Comparison of ENCODE assay signal across 8 mouse cellular contexts in genomic region chr14:69503174-69503573, GRCm38 (mm10). TPM values are rescaled to one million over a fixed set of nuclear protein-coding genes. Genes with fewer than 3 reads are reported as not detected.
A peak's percentile ranks its signal among the peaks of the same experiment; 100 is the strongest.
DNase-seq lines count a peak whose midpoint lies in the region; ATAC-seq and TF ChIP-seq lines count a peak whose summit lies in the region.
"Not testable (repeated sequence)": the region's sequence is repeated elsewhere in the genome, so short reads cannot be mapped to it uniquely, and the experiment has no call there.

Gene Gm16867, minus strand, starts transcription at chr14:69503362.

- no CpG with 5 or more reads among the region's 29 CpGs for WGBS in heart, embryonic 13.5 days
- no CpG with 5 or more reads among the region's 29 CpGs for WGBS in hindbrain, postnatal 0 days
- no CpG with 5 or more reads among the region's 29 CpGs for WGBS in liver, embryonic 16.5 days (ENCODE audit: insufficient replicate concordance)
- no CpG with 5 or more reads among the region's 29 CpGs for WGBS in midbrain, embryonic 14.5 days
- no CpG with 5 or more reads among the region's 29 CpGs for WGBS in spleen, adult 2 months

- H3K4me3 ChIP-seq in heart, embryonic 13.5 days; hindbrain, postnatal 0 days (ENCODE audit: low read length); liver, embryonic 16.5 days (ENCODE audit: low read depth, low read length); midbrain, embryonic 14.5 days (replicated peaks; ENCODE audit: low read depth, low read length); spleen, adult 2 months (ENCODE audit: extremely low read depth, insufficient read depth, insufficient read length): not testable (repeated sequence)

- not testable (repeated sequence) for H3K9ac ChIP-seq in heart, embryonic 13.5 days; hindbrain, postnatal 0 days (replicated peaks; ENCODE audit: low read length); liver, embryonic 16.5 days (ENCODE audit: low read depth, low read length); midbrain, embryonic 14.5 days (replicated peaks; ENCODE audit: low read length)

- H3K27me3 ChIP-seq in heart, embryonic 13.5 days (replicated peaks); hindbrain, postnatal 0 days (ENCODE audit: insufficient read depth, low read length); liver, embryonic 16.5 days (ENCODE audit: control insufficient read depth, insufficient read depth, low read depth, low read length); midbrain, embryonic 14.5 days (ENCODE audit: control insufficient read depth, insufficient read depth, low read length); spleen, adult 2 months (ENCODE audit: control insufficient read depth, insufficient read depth, low read length): not testable (repeated sequence)

- not testable (repeated sequence) for H3K4me2 ChIP-seq in heart, embryonic 13.5 days; hindbrain, postnatal 0 days (ENCODE audit: low read depth, low read length); liver, embryonic 16.5 days (ENCODE audit: low read depth, low read length); midbrain, embryonic 14.5 days (ENCODE audit: low read length)

- TF ChIP-seq POLR2A in spleen, adult 2 months (IDR thresholded peaks at IDR 0.05; ENCODE audit: low read depth, low read length) = not testable (repeated sequence)

- not testable (repeated sequence) for H3K4me1 ChIP-seq in heart, embryonic 13.5 days; hindbrain, postnatal 0 days (ENCODE audit: insufficient read depth, low read length); liver, embryonic 16.5 days (ENCODE audit: control insufficient read depth, low read depth, low read length); midbrain, embryonic 14.5 days (ENCODE audit: control insufficient read depth, insufficient read depth, low read length); spleen, adult 2 months (ENCODE audit: control insufficient read depth, insufficient read depth, insufficient read length)

- intact Hi-C loops in left cerebral cortex, postnatal 14 days (cut with DNase I) = not testable (repeated sequence)

- not testable (repeated sequence) for H3K9me3 ChIP-seq in heart, embryonic 13.5 days; hindbrain, postnatal 0 days (ENCODE audit: low read length); liver, embryonic 16.5 days (replicated peaks; ENCODE audit: control insufficient read depth, low read length); midbrain, embryonic 14.5 days (ENCODE audit: control insufficient read depth, low read length)

- H3K36me3 ChIP-seq in heart, embryonic 13.5 days; hindbrain, postnatal 0 days (ENCODE audit: insufficient read depth, low read length); liver, embryonic 16.5 days (ENCODE audit: control insufficient read depth, insufficient read depth); midbrain, embryonic 14.5 days (ENCODE audit: control insufficient read depth, insufficient read depth, low read length); spleen, adult 2 months (ENCODE audit: control insufficient read depth, insufficient read depth, low read length): not testable (repeated sequence)

- ATAC-seq in erythroid progenitor cell, adult 5-6 weeks (replicated peaks; ENCODE audit: low FRiP score, poor library complexity, severe bottlenecking) = peak; percentile 86
- peak; percentile 96 for ATAC-seq in heart, embryonic 13.5 days (ENCODE audit: extremely low read depth, insufficient number of reproducible peaks, low FRiP score, low TSS enrichment)
- peak; percentile 99 for ATAC-seq in hindbrain, postnatal 0 days
- ATAC-seq in liver, embryonic 16.5 days (ENCODE audit: low read depth) = peak; percentile 94
- ATAC-seq in midbrain, embryonic 14.5 days (ENCODE audit: low FRiP score, low TSS enrichment) = peak; percentile 97

- not testable (repeated sequence) for DNase-seq in adrenal gland, adult 2 months; hindbrain, postnatal 0 days (ENCODE audit: low spot score); left cerebral cortex, postnatal 14 days (ENCODE audit: low spot score in 2 of 2); midbrain, embryonic 14.5 days; spleen, adult 2 months (ENCODE audit: low read depth in 1 of 2, low spot score in 2 of 2)

- H3K27ac ChIP-seq in heart, embryonic 13.5 days (replicated peaks); hindbrain, postnatal 0 days; liver, embryonic 16.5 days (ENCODE audit: low read length); midbrain, embryonic 14.5 days (replicated peaks; ENCODE audit: low read depth, low read length); spleen, adult 2 months (ENCODE audit: insufficient read depth, low read length): not testable (repeated sequence)

- not testable (repeated sequence) for TF ChIP-seq CTCF in hindbrain, postnatal 0 days (IDR thresholded peaks at IDR 0.05; ENCODE audit: low read depth); spleen, adult 2 months (IDR thresholded peaks at IDR 0.05; ENCODE audit: extremely low read depth, insufficient read depth, insufficient read length, insufficient replicate concordance)

RNA-seq across cellular contexts. Expression of gene Gm16867, which starts in this region (rescaled TPM):
- total RNA-seq in adrenal gland, adult 2 months (2021) = 10 to 100 TPM in 1 of 2 experiments, 1 to 10 TPM in 1; 9.4 to 10.0 TPM
- polyA plus RNA-seq in adrenal gland, adult 2 months (2012; rRNA removed) = 81.7 and 86.0 TPM in 2 replicates
- total RNA-seq in erythroid progenitor cell, adult 5-6 weeks (2015; ENCODE audit: low replicate concordance) = 388 and 391 TPM in 2 replicates
- total RNA-seq in erythroid progenitor cell, adult 5-6 weeks (2017; ENCODE audit: low replicate concordance) = 203 and 274 TPM in 2 replicates
- polyA plus RNA-seq in heart, embryonic 13.5 days (2015; fragmentation: Nextera tagmentation; extraction: Ambion mirVana) = not detected in 2 replicates
- total RNA-seq in hindbrain, postnatal 0 days (2014; rRNA removed) = not detected in 2 replicates
- not detected in 2 replicates for polyA plus RNA-seq in hindbrain, postnatal 0 days (2015; fragmentation: Nextera tagmentation; extraction: Ambion mirVana)
- total RNA-seq in left cerebral cortex, postnatal 14 days (2021) = 10 to 100 TPM; 11.5 to 14.3 TPM
- 0.39 and 0.59 TPM in 2 replicates for polyA plus RNA-seq in liver, embryonic 16.5 days (2015; fragmentation: Nextera tagmentation; extraction: Ambion mirVana)
- polyA plus RNA-seq in midbrain, embryonic 14.5 days (2014; fragmentation: Nextera tagmentation; extraction: Ambion mirVana) = not detected in 2 replicates
- polyA plus RNA-seq in spleen, adult 2 months (2012; rRNA removed) = 130 and 144 TPM in 2 replicates

Comparison
In these comparisons a context has a peak if more than half of its experiments do, and no peak if none do; other contexts are left out.
1. RNA of gene Gm16867 (total RNA-seq): 203 to 391 TPM in erythroid progenitor cell, adult 5-6 weeks; 11.5 to 14.3 TPM in left cerebral cortex, postnatal 14 days, 9.4 to 10.0 TPM in adrenal gland, adult 2 months and not detected in hindbrain, postnatal 0 days; every median in the first group is over 10 times any median in the second.
2. RNA of gene Gm16867 (polyA plus RNA-seq): 130 to 144 TPM in spleen, adult 2 months and 81.7 to 86.0 TPM in adrenal gland, adult 2 months; 0.39 to 0.59 TPM in liver, embryonic 16.5 days, not detected in midbrain, embryonic 14.5 days, not detected in heart, embryonic 13.5 days and not detected in hindbrain, postnatal 0 days; every median in the first group is over 10 times any median in the second.
3. Peak in ATAC-seq in heart, embryonic 13.5 days; RNA of the gene not detected or under 1 TPM.
4. Peak in ATAC-seq in hindbrain, postnatal 0 days; RNA of the gene not detected or under 1 TPM.
5. Peak in ATAC-seq in liver, embryonic 16.5 days; RNA of the gene not detected or under 1 TPM.
6. Peak in ATAC-seq in midbrain, embryonic 14.5 days; RNA of the gene not detected or under 1 TPM.
7. Peak in every context shown above with its lines, with median percentiles within 50 percentile points of each other: ATAC-seq.